Mouse (Mus musculus) urinary bladder, postnatal 25 days (tissue): ENCODE results near the gene Bbip1.

ENCODE experiments used
- DNase-seq: peaks from one replicate; pipeline ENCODE4 v3.0.0; 2022; ENCODE audit warnings: low spot score

Gene Bbip1

DNA sequence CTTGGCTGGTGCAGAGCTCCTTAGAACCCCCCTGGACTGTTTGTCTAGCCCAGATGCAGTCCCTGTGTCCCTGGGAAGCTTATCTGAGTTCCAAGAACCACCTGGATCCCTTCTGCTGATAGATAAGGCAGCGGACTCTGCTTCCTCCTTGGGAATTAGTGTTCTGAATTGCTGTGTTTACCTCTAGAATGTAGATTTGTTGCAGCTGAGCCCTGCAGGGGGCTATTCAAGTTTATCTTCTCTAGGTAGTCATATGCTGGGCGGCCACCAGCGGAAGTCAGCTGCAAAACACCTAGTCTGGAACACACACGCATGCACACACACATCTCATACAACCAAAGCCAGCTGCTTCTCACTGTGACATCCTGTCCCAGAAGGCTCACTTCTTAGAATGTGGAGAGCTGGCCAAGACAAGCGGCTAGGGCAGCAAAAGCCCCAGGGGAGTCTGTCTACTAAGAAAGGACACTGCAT is 53.6 kb downstream of the Bbip1 start:
- DNase-seq, result no peak

DNA sequence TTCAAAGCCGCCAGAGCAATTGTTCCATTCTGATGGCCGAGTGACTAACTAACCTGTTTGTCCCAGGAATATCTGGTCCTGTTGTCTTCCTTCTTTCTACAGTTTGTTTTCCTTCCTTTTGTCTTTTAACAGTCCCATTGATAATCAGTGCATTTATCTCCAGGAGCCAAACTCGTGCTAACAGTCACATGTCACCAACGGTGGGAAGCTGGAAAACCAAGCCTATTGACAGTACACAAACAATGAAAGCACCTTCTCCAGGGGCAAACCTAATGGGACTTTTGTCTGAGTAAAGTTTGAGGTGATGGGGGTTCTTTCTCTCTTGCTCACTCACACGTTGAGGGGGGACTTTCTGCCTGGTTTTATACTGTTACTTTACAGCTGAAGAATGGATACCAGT is 54.2 kb downstream of the Bbip1 start:
- DNase-seq, result no peak

DNA sequence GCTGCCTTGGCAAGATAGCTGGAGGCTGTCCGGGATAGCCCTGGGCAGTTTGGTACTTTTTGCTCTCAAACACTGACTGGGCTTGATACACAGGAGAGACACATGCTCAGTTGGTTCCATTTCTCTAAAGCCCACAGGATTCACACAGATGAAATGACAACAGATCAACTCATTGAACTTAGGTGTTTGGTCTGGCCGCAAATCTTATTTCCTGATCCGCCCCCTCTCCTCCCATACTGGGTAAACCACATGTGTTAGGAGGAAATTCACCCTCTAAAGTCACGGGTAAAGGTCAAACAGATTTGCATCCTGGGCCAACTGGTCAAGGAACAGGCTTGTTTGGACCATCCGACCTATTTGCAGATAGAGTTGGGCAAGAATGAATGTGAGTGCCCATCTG is 54.9 kb downstream of the Bbip1 start:
- no peak for DNase-seq

- no peak for DNase-seq
Observed at GRCm38 (mm10) chr19:53888331-53888730, 56.1 kb downstream of the Bbip1 start.

- no peak for DNase-seq
Observed at GRCm38 (mm10) chr19:53887822-53888221, 56.6 kb downstream of the Bbip1 start.

- DNase-seq, result no peak
Observed at GRCm38 (mm10) chr19:53886576-53887370, 57.7 kb downstream of the Bbip1 start.

- no peak for DNase-seq
Observed at GRCm38 (mm10) chr19:53885450-53885849, 59.0 kb downstream of the Bbip1 start.

DNA sequence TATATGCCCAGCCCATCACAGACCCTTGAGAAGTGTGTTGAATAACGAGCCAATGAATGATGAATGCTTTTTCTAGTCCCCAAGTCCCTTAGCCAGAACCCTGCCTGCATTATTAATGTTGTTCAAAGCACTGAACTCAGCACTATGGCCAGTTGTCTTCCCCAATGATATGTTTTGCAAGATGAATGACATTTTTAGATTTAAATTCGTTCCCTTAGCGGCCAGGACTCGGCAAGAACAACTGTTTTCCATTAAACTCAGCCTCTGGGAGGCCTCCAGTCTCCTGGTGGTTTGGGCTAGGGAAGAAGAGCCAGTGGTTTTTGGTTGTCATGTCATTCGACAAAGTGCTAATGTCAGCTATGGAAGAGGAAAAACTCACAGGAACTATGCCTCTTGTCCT is 62.6 kb downstream of the Bbip1 start:
- DNase-seq, result no peak

- no peak for DNase-seq
Observed at GRCm38 (mm10) chr19:53880460-53880859, 64.0 kb downstream of the Bbip1 start.
